Mouse (Mus musculus): ENCODE measurements around the gene Satb1. TPM values are rescaled to one million over a fixed set of nuclear protein-coding genes. Genes with fewer than 3 reads are reported as not detected.
A peak's percentile ranks its signal among the peaks of the same experiment; 100 is the strongest.

The Satb1 gene
- polyA plus RNA-seq (2012; rRNA removed) = 873 and 1,043 TPM in 2 replicates

GRCm38 (mm10) chr17:51832900-51833577, at the start of gene Satb1:
Gene Satb1 (minus strand): TSS chr17:51833290.
- H3K36me3 ChIP-seq (ENCODE audit: control insufficient read depth, insufficient read depth, low read length) = peaks cover 9% of the 10 kb centered on the region
- H3K4me3 ChIP-seq (ENCODE audit: control insufficient read depth, insufficient read depth, low read length) = peak within 1 kb of the TSS; percentile 90
- under 1% methylated on average over 52 of the region's 52 CpGs for WGBS
- H3K27me3 ChIP-seq (ENCODE audit: control insufficient read depth, insufficient read depth, low read length) = no peaks in the 10 kb centered on the region
- peak; percentile 87 for TF ChIP-seq POLR2A (IDR thresholded peaks at IDR 0.05; ENCODE audit: control insufficient read depth, extremely low read depth, insufficient read depth, low read length, poor library complexity)
- peak; percentile 76; the same call in 1 of the 2 replicates for TF ChIP-seq CTCF (IDR thresholded peaks at IDR 0.05; ENCODE audit: borderline replicate concordance, control insufficient read depth, extremely low read depth, insufficient read depth, low read length, poor library complexity)
- peak; percentile 95 for DNase-seq
- H3K4me1 ChIP-seq (replicated peaks; ENCODE audit: control insufficient read depth, insufficient read depth, low read length) = peaks cover 11% of the 10 kb centered on the region
- peak within 1 kb of the TSS; percentile 99 for H3K27ac ChIP-seq (ENCODE audit: control insufficient read depth, insufficient read depth, low read length)

GRCm38 (mm10) chr17:51882566-51882965, 49.5 kb upstream of the Satb1 start:
- Histone ChIP-seq H3K27me3 (ENCODE audit: control insufficient read depth, insufficient read depth, low read length) (no peaks in the 10 kb centered on the region), H3K27ac (ENCODE audit: control insufficient read depth, insufficient read depth, low read length) (peak overlapping the region; percentile 71), H3K36me3 (ENCODE audit: control insufficient read depth, insufficient read depth, low read length) (no peaks in the 10 kb centered on the region), H3K4me1 (replicated peaks; ENCODE audit: control insufficient read depth, insufficient read depth, low read length) (peaks cover 29% of the 10 kb centered on the region), H3K4me3 (ENCODE audit: control insufficient read depth, insufficient read depth, low read length) (no peak overlapping the region)
- 54% methylated on average over 12 of the region's 12 CpGs for WGBS
- no peak for TF ChIP-seq CTCF (IDR thresholded peaks at IDR 0.05; ENCODE audit: borderline replicate concordance, control insufficient read depth, extremely low read depth, insufficient read depth, low read length, poor library complexity)
- peak; percentile 55 for DNase-seq

GRCm38 (mm10) chr17:51880895-51881622, 48.0 kb upstream of the Satb1 start:
- H3K27ac ChIP-seq (ENCODE audit: control insufficient read depth, insufficient read depth, low read length) = peak overlapping the region; percentile 88
- no peak for DNase-seq
- H3K27me3 ChIP-seq (ENCODE audit: control insufficient read depth, insufficient read depth, low read length) = no peaks in the 10 kb centered on the region
- H3K36me3 ChIP-seq (ENCODE audit: control insufficient read depth, insufficient read depth, low read length) = no peaks in the 10 kb centered on the region
- H3K4me3 ChIP-seq (ENCODE audit: control insufficient read depth, insufficient read depth, low read length) = no peak overlapping the region
- TF ChIP-seq POLR2A (IDR thresholded peaks at IDR 0.05; ENCODE audit: control insufficient read depth, extremely low read depth, insufficient read depth, low read length, poor library complexity) (no peak), CTCF (IDR thresholded peaks at IDR 0.05; ENCODE audit: borderline replicate concordance, control insufficient read depth, extremely low read depth, insufficient read depth, low read length, poor library complexity) (no peak)
- 71% methylated on average over 8 of the region's 8 CpGs for WGBS
- peaks cover 39% of the 10 kb centered on the region for H3K4me1 ChIP-seq (replicated peaks; ENCODE audit: control insufficient read depth, insufficient read depth, low read length)

- Histone ChIP-seq H3K27ac (ENCODE audit: control insufficient read depth, insufficient read depth, low read length) (peak overlapping the region; percentile 88; the same call in 1 of the 2 replicates), H3K4me3 (ENCODE audit: control insufficient read depth, insufficient read depth, low read length) (peak overlapping the region; percentile 18; the same call in 1 of the 2 replicates), H3K4me1 (replicated peaks; ENCODE audit: control insufficient read depth, insufficient read depth, low read length) (peaks cover 38% of the 10 kb centered on the region), H3K36me3 (ENCODE audit: control insufficient read depth, insufficient read depth, low read length) (no peaks in the 10 kb centered on the region), H3K27me3 (ENCODE audit: control insufficient read depth, insufficient read depth, low read length) (no peaks in the 10 kb centered on the region)
- no peak for TF ChIP-seq POLR2A (IDR thresholded peaks at IDR 0.05; ENCODE audit: control insufficient read depth, extremely low read depth, insufficient read depth, low read length, poor library complexity)
- no peak for TF ChIP-seq CTCF (IDR thresholded peaks at IDR 0.05; ENCODE audit: borderline replicate concordance, control insufficient read depth, extremely low read depth, insufficient read depth, low read length, poor library complexity)
- DNase-seq = no peak
- 22% methylated on average over 9 of the region's 9 CpGs for WGBS
These were observed 47.1 kb upstream of the Satb1 start for GRCm38 (mm10) chr17:51880221-51880620.

- WGBS = 10% methylated on average over 5 of the region's 5 CpGs
- no peak for TF ChIP-seq POLR2A (IDR thresholded peaks at IDR 0.05; ENCODE audit: control insufficient read depth, extremely low read depth, insufficient read depth, low read length, poor library complexity)
- no peaks in the 10 kb centered on the region for H3K36me3 ChIP-seq (ENCODE audit: control insufficient read depth, insufficient read depth, low read length)
- H3K27me3 ChIP-seq (ENCODE audit: control insufficient read depth, insufficient read depth, low read length) = no peaks in the 10 kb centered on the region
- no peak for DNase-seq
- peak overlapping the region; percentile 94 for H3K27ac ChIP-seq (ENCODE audit: control insufficient read depth, insufficient read depth, low read length)
- H3K4me3 ChIP-seq (ENCODE audit: control insufficient read depth, insufficient read depth, low read length) = peak overlapping the region; percentile 21
- H3K4me1 ChIP-seq (replicated peaks; ENCODE audit: control insufficient read depth, insufficient read depth, low read length) = peaks cover 38% of the 10 kb centered on the region
These were observed 46.6 kb upstream of the Satb1 start for GRCm38 (mm10) chr17:51879736-51880135.

GRCm38 (mm10) chr17:51879171-51879570, 46.1 kb upstream of the Satb1 start:
- peak; percentile 77 for DNase-seq
- peaks cover 38% of the 10 kb centered on the region for H3K4me1 ChIP-seq (replicated peaks; ENCODE audit: control insufficient read depth, insufficient read depth, low read length)
- H3K27me3 ChIP-seq (ENCODE audit: control insufficient read depth, insufficient read depth, low read length) = no peaks in the 10 kb centered on the region
- 7% methylated on average over 2 of the region's 2 CpGs for WGBS
- TF ChIP-seq CTCF (IDR thresholded peaks at IDR 0.05; ENCODE audit: borderline replicate concordance, control insufficient read depth, extremely low read depth, insufficient read depth, low read length, poor library complexity) (no peak), POLR2A (IDR thresholded peaks at IDR 0.05; ENCODE audit: control insufficient read depth, extremely low read depth, insufficient read depth, low read length, poor library complexity) (0 out of 2 replicates have a peak, but pooled peaks have one; percentile 43)
- H3K27ac ChIP-seq (ENCODE audit: control insufficient read depth, insufficient read depth, low read length) = peak overlapping the region; percentile 94
- no peaks in the 10 kb centered on the region for H3K36me3 ChIP-seq (ENCODE audit: control insufficient read depth, insufficient read depth, low read length)
- peak overlapping the region; percentile 21; the same call in 1 of the 2 replicates for H3K4me3 ChIP-seq (ENCODE audit: control insufficient read depth, insufficient read depth, low read length)
